Mouse (Mus musculus) heart, adult 11 months (tissue): ENCODE measurements around the gene Gprc5c.

Source experiments
- DNase-seq: peaks from one replicate; pipeline ENCODE4 v3.0.0; 2022

Gprc5c gene

GRCm38 (mm10) chr11:114850452-114851268, at the start of gene Gprc5c:
TSS of gene Gprc5c (plus strand) at chr11:114851152.
- DNase-seq = peak; percentile 98

GRCm38 (mm10) chr11:114801906-114802305, 49.0 kb upstream of the Gprc5c start:
- DNase-seq = no peak

GRCm38 (mm10) chr11:114802540-114803267, 48.2 kb upstream of the Gprc5c start:
- DNase-seq = no peak

GRCm38 (mm10) chr11:114803990-114804389, 47.0 kb upstream of the Gprc5c start:
- DNase-seq = no peak

- no peak for DNase-seq
Measured at GRCm38 (mm10) chr11:114807025-114807424, 43.9 kb upstream of the Gprc5c start.

GRCm38 (mm10) chr11:114807686-114808427, 43.1 kb upstream of the Gprc5c start:
- DNase-seq = no peak

- DNase-seq = no peak
Measured at GRCm38 (mm10) chr11:114809371-114809770, 41.6 kb upstream of the Gprc5c start.

GRCm38 (mm10) chr11:114810344-114810743, 40.6 kb upstream of the Gprc5c start:
- no peak for DNase-seq

- DNase-seq = peak; percentile 97
Measured at GRCm38 (mm10) chr11:114812731-114813240, 38.2 kb upstream of the Gprc5c start.

- DNase-seq = no peak
Measured at GRCm38 (mm10) chr11:114814873-114815592, 35.9 kb upstream of the Gprc5c start.

GRCm38 (mm10) chr11:114816934-114817333, 34.0 kb upstream of the Gprc5c start:
- DNase-seq = no peak

- peak; percentile 97 for DNase-seq
Measured at GRCm38 (mm10) chr11:114818185-114818584, 32.8 kb upstream of the Gprc5c start.

GRCm38 (mm10) chr11:114819110-114819509, 31.8 kb upstream of the Gprc5c start:
- DNase-seq = no peak

- DNase-seq = no peak
Measured at GRCm38 (mm10) chr11:114820444-114820843, 30.5 kb upstream of the Gprc5c start.

GRCm38 (mm10) chr11:114821325-114821724, 29.6 kb upstream of the Gprc5c start:
- DNase-seq = no peak

- peak; percentile 94 for DNase-seq
Measured at GRCm38 (mm10) chr11:114822727-114823126, 28.2 kb upstream of the Gprc5c start.

- DNase-seq = no peak
Measured at GRCm38 (mm10) chr11:114823199-114823725, 27.7 kb upstream of the Gprc5c start.

- DNase-seq = no peak
Measured at GRCm38 (mm10) chr11:114826686-114827085, 24.3 kb upstream of the Gprc5c start.

- DNase-seq = peak; percentile 98
Measured at GRCm38 (mm10) chr11:114829499-114830432, 21.2 kb upstream of the Gprc5c start.

GRCm38 (mm10) chr11:114830433-114830773, 20.5 kb upstream of the Gprc5c start:
- no peak for DNase-seq

- DNase-seq = no peak
Measured at GRCm38 (mm10) chr11:114833166-114833565, 17.8 kb upstream of the Gprc5c start.
